Mouse (Mus musculus) megakaryocyte-erythroid progenitor cell, adult 5-6 weeks (primary cell): Measurements from ENCODE around the gene Ccdc82. TPM values are rescaled to one million over a fixed set of nuclear protein-coding genes. Genes with fewer than 3 reads are reported as not detected.

Experiments
- ATAC-seq: replicated peaks from 2 replicates; pipeline ENCODE4 v1.8.0; 2016; ENCODE audit warnings: mild to moderate bottlenecking, inconsistent platforms; ENCODE audit not compliant: severe bottlenecking, poor library complexity, low FRiP score, low TSS enrichment
- total RNA-seq, 2 experiments: library from RNA; stranded (forward) in 1 of 2; stranded (reverse) in 1 of 2; fragments of 200-1000, 215-1000 nt in 1 of 2; fragments of >200 nt in 1 of 2; fragmentation: Nextera tagmentation in 1 of 2; gene quantifications; 2 replicates each; pipeline ENCODE4 v1.2.3; 2014 to 2017

The Ccdc82 gene
- total RNA-seq, 2 experiments from 2014 or later, result 36.8 to 37.6 TPM

- no peak for ATAC-seq
These were observed 76.3 kb downstream of the Ccdc82 start for GRCm38 (mm10) chr9:13323074-13323473.

DNA sequence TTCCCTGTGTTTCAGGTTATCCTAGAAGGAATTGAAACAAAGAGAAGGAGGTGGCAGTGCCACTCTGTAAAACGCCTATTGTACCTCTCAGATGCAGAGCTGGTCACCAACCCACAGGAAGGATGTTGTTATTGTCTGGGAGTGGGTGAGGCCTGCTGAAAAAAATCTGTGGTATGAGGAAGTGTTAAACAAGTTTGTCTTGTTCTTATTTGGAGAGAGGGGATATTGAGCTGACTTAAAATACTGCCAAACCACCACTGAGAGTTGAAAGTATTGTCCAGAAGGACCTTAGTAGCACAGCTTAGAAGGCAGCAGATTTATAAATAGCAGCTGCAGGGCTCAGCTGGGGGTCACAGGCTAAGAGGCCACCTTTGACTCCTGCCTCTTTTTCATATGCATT is 76.9 kb downstream of the Ccdc82 start:
- ATAC-seq, result no peak

Other genes starting within 250 kb of the Ccdc82 start
- 2.1 and 4.4 TPM in 2 replicates for gene Jrkl, start 1.1 kb upstream of the Ccdc82 start, total RNA-seq (2014; fragmentation: Nextera tagmentation)
- 3.1 and 9.8 TPM in 2 replicates for gene Jrkl, start 1.1 kb upstream of the Ccdc82 start, total RNA-seq (2017)
- 0.45 and 1.2 TPM in 2 replicates for gene Maml2, start 51.0 kb downstream of the Ccdc82 start, total RNA-seq (2014; fragmentation: Nextera tagmentation)
- 0.53 and 1.2 TPM in 2 replicates for gene Maml2, start 51.0 kb downstream of the Ccdc82 start, total RNA-seq (2017)
- not detected in 2 replicates for gene Gm17571, start 199.8 kb downstream of the Ccdc82 start, total RNA-seq (2014; fragmentation: Nextera tagmentation)
- gene Gm17571, start 199.8 kb downstream of the Ccdc82 start, total RNA-seq (2017), result not detected in 2 replicates